Mouse (Mus musculus) CD4-positive, CD25-positive, alpha-beta regulatory T cell, adult 4 months (primary cell): ENCODE results near the gene Nacad. TPM values are rescaled to one million over a fixed set of nuclear protein-coding genes. Genes with fewer than 3 reads are reported as not detected.
"Not testable (repeated sequence)": the region's sequence is repeated elsewhere in the genome, so short reads cannot be mapped to it uniquely, and the experiment has no call there.

Source experiments
- ATAC-seq: one replicate; pipeline ENCODE4 v1.8.0; 2017
- polyA plus RNA-seq, 2 experiments: library from polyadenylated mRNA; unstranded; fragments of 100-300 nt; shearing (Covaris generic); gene quantifications; one replicate each; pipeline ENCODE4 v1.2.1; 2017

Gene Nacad
- polyA plus RNA-seq, result under 1 TPM in 1 of 2 experiments, not detected in 1; 0.22 TPM

DNA sequence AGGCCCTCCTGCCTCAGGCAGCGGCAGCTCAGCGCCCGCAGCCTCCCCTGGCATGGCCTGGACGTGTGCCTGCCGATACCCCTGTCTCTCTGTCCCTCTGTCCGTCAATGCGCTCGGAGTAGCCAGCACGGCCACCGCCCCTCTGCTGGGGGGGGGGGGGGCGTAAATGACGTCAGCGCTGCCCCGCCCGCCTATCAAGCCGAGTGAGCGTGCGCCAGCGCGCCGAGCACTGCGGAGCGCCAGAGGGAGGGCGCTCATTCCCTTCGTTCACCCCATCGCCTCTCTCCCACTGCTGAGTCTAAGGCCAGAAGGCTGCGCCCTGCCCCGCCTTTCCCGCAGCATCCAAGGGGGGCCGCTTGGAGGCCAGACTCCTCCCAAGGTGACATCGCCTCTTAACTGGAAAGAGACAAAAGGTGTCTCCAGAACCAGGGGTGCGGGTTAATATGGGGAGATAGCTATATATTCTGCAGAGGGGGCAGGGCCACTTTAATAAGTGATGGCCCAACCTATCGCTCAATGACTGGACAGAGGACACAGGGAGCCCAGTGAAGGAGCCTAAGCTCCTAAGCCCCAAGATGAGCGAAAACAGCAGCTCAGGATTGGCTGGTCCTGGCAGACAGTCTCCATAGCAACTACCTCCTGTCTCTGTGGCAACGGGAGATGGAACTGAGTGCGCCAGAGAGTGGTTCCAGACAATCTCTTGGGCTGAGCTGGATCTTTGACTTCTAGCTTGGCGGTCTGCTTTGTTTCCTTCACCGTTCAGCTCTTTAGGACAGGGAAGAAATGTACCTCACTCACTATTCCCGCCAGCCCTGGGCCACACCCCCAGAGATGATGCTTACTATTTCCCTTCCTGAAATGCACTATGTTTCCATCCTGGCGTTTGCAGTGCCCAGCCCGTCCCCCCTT is at the start of gene Nacad:
Nacad (minus strand) TSS at position 563 of the 909 bp plus-strand sequence.
- no peak for ATAC-seq

DNA sequence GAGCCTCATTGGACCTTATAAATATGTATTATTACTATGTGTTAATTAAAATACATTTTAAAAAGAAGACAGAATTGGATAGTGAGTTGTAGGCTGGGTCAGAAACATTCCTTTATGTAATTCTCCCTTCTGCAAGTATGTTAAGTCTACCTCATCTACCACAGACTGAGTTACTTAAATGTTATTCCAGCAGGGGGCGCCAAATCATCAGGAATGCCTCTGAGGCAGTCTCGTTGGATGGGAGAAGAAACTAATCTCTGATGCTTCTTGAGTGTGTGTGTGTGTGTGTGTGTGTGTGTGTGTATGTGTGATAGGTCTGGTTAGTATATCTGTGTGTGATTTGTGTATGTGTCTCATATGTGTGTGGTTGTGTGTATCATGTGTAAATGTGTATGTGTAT is 49.0 kb upstream of the Nacad start:
- ATAC-seq, result peak; percentile 78

GRCm38 (mm10) chr11:6652978-6653377 is 47.1 kb upstream of the Nacad start:
- ATAC-seq, result not testable (repeated sequence)

DNA sequence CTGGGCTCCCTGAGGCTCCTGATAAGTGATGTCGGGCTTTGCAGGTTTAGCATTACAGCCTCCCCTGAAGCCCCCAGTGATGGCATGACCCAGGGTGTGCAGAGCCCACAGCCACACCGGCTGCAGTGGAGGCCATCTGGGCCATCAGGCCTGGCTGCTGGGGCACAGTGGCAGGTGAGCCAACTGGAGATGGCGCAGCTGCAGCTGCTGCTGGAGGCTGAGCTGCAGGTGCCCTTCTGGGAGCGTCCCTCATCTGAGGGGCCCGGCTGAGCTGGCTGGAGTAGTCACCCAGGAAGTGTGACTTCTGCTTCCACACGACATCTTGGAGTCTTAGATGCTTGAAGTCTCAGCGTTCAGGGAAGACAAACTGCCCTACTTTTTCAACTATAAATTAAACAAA is 44.7 kb upstream of the Nacad start:
- ATAC-seq, result no peak

- no peak for ATAC-seq
Measured at GRCm38 (mm10) chr11:6647831-6648724, 42.2 kb upstream of the Nacad start.

GRCm38 (mm10) chr11:6644566-6644965 is 38.7 kb upstream of the Nacad start:
- no peak for ATAC-seq

GRCm38 (mm10) chr11:6639072-6639471 is 33.2 kb upstream of the Nacad start:
- ATAC-seq, result no peak

DNA sequence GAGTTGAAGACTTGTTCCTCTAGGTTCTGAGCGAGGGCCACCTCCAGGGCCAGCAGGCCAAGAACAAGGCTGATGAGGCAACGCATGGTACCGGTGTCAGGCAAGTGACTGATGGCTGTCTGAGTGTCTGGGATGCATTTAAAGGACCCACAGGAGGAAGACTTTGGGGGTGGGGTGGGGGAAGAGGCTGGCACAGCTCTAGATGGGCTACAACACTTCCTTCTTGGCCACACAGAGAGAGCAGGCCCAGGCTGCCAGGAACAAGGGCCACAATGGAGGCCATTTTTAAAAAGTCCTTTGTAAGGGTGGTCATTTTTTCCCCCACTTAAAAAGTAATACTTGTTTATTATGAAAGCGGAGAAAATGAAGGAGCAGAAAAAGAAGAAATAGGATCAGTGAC is 32.7 kb upstream of the Nacad start, which contains the start of gene Wap:
Wap (minus strand) TSS at position 101 of the 400 bp plus-strand sequence.
- ATAC-seq, result no peak

GRCm38 (mm10) chr11:6636150-6636549 is 30.3 kb upstream of the Nacad start:
- no peak for ATAC-seq

DNA sequence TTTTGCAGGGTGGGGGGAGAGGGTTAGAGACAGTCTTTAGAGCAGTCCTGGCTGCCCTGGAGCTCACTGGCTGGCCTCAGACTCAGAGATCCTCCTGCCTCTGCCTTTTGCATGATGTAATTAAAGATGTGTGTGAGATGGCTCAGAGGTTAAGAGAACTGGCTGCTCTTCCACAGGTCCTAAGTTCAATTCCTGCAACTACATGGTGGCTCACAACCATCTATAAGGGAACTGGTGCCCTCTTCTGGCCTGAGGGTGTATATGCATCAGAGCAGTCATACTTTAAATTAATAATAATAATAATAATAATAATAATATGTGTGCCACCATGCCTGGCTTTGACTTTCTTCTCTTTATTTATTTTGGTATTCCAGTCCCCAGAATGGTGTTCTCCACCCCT is 23.8 kb upstream of the Nacad start:
- ATAC-seq, result no peak

GRCm38 (mm10) chr11:6628568-6628967 is 22.7 kb upstream of the Nacad start:
- peak; percentile 20 for ATAC-seq

DNA sequence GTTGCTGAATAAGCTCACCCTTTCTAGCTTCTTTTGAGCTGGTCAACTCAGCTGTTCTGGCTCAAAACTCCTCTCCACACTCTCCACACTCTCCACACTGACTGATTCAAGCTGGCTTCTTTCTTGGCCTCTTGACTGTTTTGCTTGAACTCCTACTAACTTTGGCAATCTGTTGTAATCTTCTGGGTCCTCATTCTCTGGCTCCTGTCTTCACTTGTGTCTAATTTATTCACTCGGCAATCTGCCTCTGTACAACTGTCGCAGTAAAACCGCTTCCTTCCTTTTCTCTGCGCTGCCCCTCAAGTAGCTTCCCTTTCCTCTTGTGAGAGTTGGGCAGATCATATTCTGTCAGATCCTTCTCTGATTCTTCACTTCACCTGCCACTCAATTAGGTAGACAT is 21.9 kb upstream of the Nacad start:
- peak; percentile 45 for ATAC-seq

- no peak for ATAC-seq
Measured at GRCm38 (mm10) chr11:6626388-6626772, 20.5 kb upstream of the Nacad start.

GRCm38 (mm10) chr11:6625478-6626387 is 19.9 kb upstream of the Nacad start, which contains the start of gene Tbrg4:
TSS of gene Tbrg4 (minus strand) at chr11:6626067.
- peak; percentile 88 for ATAC-seq

GRCm38 (mm10) chr11:6624619-6625382 is 18.9 kb upstream of the Nacad start:
- no peak for ATAC-seq

GRCm38 (mm10) chr11:6623704-6624103 is 17.9 kb upstream of the Nacad start:
- ATAC-seq, result no peak

DNA sequence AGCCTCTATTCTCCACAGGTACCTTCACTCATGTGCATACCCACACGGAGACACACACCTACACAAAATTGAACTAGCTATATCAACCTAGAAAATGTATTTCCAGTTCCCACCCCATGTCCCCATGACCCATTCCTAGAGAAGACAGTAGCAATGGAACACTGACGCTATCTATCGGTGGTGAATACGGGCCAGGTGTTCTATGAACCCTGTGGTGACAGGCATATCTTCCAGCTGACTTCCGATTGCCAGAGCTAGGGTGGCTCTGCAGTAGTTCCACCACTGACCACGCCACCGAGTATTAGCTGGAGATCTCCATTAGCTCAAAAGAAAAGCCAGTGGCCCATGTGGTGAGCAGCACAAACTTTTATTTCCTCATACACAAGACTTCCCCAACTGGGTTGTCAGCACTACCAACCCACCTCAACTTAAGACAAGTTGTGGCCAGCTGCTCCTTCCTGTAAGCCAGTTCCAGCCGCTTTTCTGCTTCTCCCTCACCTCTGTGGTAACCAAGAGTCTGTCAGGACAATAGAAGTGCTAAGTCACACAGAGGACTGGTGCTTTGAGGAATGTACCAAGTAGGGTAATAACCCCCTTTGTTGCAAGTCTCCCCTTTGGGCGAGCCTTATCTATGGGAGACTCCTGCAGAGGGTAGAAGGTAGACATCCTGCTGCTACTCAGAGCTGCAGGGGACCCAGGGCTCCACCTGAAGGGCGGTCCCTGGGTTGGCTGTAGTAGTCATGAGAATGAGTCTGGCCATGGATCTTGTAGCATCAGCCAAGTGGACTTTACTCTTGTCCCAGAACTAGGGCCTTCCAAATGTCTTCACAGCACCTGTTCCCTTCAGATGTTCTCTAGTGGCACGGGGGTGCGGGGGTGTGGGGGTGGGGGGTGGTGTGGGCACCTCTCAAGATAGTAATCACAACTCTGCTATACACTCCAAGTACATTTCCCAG is 9.7 kb upstream of the Nacad start:
- ATAC-seq, result no peak

- ATAC-seq, result no peak
Measured at GRCm38 (mm10) chr11:6605021-6605481, 802 bp downstream of the Nacad start.

- ATAC-seq, result no peak
Measured at GRCm38 (mm10) chr11:6604604-6604936, 1.3 kb downstream of the Nacad start.
